Mouse (Mus musculus) testis, adult 2 months (tissue): ENCODE measurements at regions not wholly inside any gene's neighbourhood (a gene's known extent, or its start where the extent isn't known, plus 50 kb on each side); places are given as distances from the start of the nearest gene placed in this dataset.

Experiments used
- H3K27ac ChIP-seq: fragments of 200-500 bp; 2 replicates; pipeline ENCODE4 v1.5.1; 2012; ENCODE audit warnings: low read depth, low read length; ENCODE audit not compliant: control insufficient read depth, insufficient read depth
- H3K27me3 ChIP-seq: fragments of 200-500 bp; 2 replicates; pipeline ENCODE4 v1.6.1; 2012; ENCODE audit warnings: mild to moderate bottlenecking, low read length, moderate library complexity; ENCODE audit not compliant: control insufficient read depth, insufficient read depth
- H3K36me3 ChIP-seq: fragments of 200-500 bp; 2 replicates; pipeline ENCODE4 v1.6.1; 2012; ENCODE audit warnings: mild to moderate bottlenecking, low read length; ENCODE audit not compliant: control insufficient read depth, insufficient read depth
- H3K4me1 ChIP-seq: fragments of 200-500 bp; 2 replicates; pipeline ENCODE4 v1.6.1; 2012; ENCODE audit warnings: low read length; ENCODE audit not compliant: control insufficient read depth, insufficient read depth
- H3K4me3 ChIP-seq: fragments of 200-500 bp; 2 replicates; pipeline ENCODE4 v1.5.1; 2012; ENCODE audit warnings: low read depth, mild to moderate bottlenecking, low read length, moderate library complexity, mixed read lengths; ENCODE audit not compliant: control insufficient read depth
- CTCF ChIP-seq: fragments of 200-500 bp; IDR thresholded peaks from 2 replicates; pipeline ENCODE4 v1.5.1; 2012; ENCODE audit warnings: low read depth, mild to moderate bottlenecking, inconsistent platforms, low read length, moderate library complexity; ENCODE audit not compliant: control insufficient read depth, insufficient read depth, insufficient replicate concordance
- POLR2A ChIP-seq: fragments of 200-500 bp; IDR thresholded peaks from 2 replicates; pipeline ENCODE4 v1.6.1; 2012; ENCODE audit warnings: low read depth, mild to moderate bottlenecking, inconsistent platforms, low read length, moderate library complexity; ENCODE audit not compliant: control insufficient read depth

DNA sequence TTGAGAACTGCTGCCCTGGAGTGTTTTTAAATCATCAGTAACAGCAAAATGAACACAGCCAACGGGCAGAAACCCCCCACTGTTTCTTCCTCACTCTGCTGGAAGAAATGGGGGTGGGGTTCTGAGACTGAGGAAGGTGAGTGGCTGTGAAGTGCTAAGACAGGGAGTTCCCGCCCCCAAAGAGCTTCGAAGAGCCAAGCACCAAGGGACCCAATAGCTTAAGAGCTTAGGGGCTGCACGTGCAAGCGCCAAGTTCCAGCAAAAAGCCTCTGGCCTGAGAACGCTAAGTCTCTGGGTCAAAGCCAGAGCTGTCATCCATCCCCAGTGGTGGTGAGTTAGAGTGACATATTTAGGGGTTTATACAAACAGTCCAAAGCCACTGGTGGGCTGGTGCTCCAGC is 55.1 kb upstream of the Pcbd1 start:
- TF ChIP-seq CTCF (no peak), POLR2A (no peak)
- H3K4me1 ChIP-seq = no peaks in the 10 kb centered on the region; the same call in 1 of the 2 replicates
- no peaks in the 10 kb centered on the region for H3K36me3 ChIP-seq
- H3K27ac ChIP-seq = no peak overlapping the region
- no peaks in the 10 kb centered on the region for H3K27me3 ChIP-seq
- H3K4me3 ChIP-seq = peak overlapping the region; percentile 4

DNA sequence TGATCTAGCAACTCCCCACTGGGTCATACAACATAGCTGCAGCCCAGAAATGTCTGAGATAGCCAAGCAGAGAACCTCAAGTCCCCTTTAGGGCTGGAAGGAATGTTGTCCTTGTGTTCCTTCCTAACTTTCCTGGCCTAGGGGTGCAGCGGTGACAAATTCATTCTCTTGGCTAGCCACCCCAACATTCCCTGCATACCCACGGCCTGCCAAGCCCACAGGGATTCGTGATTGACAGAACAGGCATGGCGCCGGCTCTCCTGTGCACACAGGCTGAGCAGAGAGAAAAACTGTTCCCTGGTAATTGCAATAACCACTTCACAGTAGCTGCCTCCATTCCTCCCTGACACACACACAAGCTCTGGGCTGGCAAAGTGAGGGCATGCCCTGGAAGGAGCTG is 60.5 kb upstream of the Pcbd1 start:
- Histone ChIP-seq H3K27ac (no peak overlapping the region), H3K4me1 (no peaks in the 10 kb centered on the region; the same call in 1 of the 2 replicates), H3K4me3 (peak overlapping the region; percentile 79), H3K27me3 (no peaks in the 10 kb centered on the region), H3K36me3 (no peaks in the 10 kb centered on the region)
- TF ChIP-seq CTCF (no peak), POLR2A (no peak)

- no peaks in the 10 kb centered on the region for H3K36me3 ChIP-seq
- no peak overlapping the region for H3K4me3 ChIP-seq
- H3K27me3 ChIP-seq = no peaks in the 10 kb centered on the region
- TF ChIP-seq POLR2A (no peak), CTCF (no peak)
- H3K4me1 ChIP-seq = no peaks in the 10 kb centered on the region; the same call in 1 of the 2 replicates
- no peak overlapping the region for H3K27ac ChIP-seq
Measured at GRCm38 (mm10) chr10:61027215-61027614, 61.9 kb upstream of the Pcbd1 start.

DNA sequence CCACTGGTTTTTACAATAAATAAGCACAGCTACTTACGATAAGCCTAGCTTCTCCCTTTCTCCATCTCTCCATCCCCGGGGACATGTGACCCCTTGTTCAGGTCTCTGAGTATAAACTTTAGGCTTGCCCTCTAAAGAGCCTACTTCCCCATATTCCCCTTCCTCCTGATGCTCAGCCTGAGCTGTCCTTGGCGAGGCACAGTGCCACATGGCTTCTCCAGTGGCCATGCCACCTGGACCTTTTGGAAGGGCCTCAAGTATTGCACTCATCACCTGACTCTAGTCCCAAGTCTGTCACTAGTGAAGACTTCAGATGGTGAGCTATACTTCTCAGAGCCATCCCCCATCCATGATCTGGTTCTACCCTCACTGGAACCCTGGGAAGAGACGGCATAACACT is 64.1 kb upstream of the Pcbd1 start:
- TF ChIP-seq CTCF = no peak
- TF ChIP-seq POLR2A = no peak
- Histone ChIP-seq H3K27me3 (no peaks in the 10 kb centered on the region), H3K27ac (no peak overlapping the region), H3K4me3 (no peak overlapping the region; the same call in 1 of the 2 replicates), H3K4me1 (no peaks in the 10 kb centered on the region; the same call in 1 of the 2 replicates), H3K36me3 (no peaks in the 10 kb centered on the region)

GRCm38 (mm10) chr10:61024166-61024565 is 65.0 kb upstream of the Pcbd1 start:
- Histone ChIP-seq H3K27me3 (no peaks in the 10 kb centered on the region), H3K4me1 (no peaks in the 10 kb centered on the region), H3K4me3 (no peak overlapping the region), H3K36me3 (no peaks in the 10 kb centered on the region), H3K27ac (no peak overlapping the region)
- TF ChIP-seq CTCF = no peak
- TF ChIP-seq POLR2A = no peak

DNA sequence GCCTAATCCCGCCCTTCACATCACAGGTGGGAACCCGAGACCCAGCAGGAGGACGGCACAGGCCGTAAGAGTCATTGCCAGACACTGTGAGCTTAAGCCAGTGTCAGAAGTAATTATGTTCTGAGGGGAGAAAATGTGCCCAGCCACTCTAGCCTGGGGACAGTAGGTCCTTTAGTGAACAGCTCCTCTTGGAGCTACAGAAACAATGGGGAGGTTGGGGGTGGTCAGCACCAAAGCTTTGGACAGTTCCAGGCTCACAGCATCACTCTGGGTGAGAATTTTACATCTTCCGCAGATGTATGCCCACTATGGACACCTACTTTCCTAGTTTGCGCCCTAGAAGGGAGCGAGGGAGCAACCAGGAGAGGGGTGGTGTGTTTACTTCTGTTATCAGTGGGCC is 65.7 kb upstream of the Pcbd1 start:
- TF ChIP-seq CTCF = no peak
- no peak for TF ChIP-seq POLR2A
- Histone ChIP-seq H3K27ac (no peak overlapping the region), H3K4me3 (no peak overlapping the region), H3K36me3 (no peaks in the 10 kb centered on the region), H3K27me3 (no peaks in the 10 kb centered on the region), H3K4me1 (no peaks in the 10 kb centered on the region)

DNA sequence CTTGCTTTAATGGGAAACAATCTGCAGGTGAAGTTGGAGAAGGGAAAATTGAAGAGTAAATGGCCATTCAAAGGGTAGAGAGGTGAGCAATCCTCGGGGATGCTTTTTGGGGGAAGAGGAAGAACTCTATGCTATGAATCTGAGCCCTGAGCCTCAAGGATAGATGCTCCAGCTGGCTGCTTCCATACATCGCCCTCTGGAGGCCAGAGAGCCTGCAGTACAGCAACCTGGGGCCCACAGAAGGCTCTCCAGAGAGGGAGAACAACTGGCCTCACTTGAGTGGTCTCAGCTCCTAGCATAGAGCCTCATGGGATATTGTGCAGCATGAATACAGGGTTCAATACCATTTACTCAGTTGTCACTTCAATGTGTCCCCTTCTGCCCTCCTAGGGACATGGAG is 69.6 kb upstream of the Pcbd1 start:
- Histone ChIP-seq H3K27me3 (no peaks in the 10 kb centered on the region), H3K4me3 (no peak overlapping the region), H3K27ac (no peak overlapping the region), H3K36me3 (no peaks in the 10 kb centered on the region), H3K4me1 (peaks cover 2% of the 10 kb centered on the region; the same call in 1 of the 2 replicates)
- no peak for TF ChIP-seq POLR2A

GRCm38 (mm10) chr10:61012199-61012695 is 76.9 kb upstream of the Pcbd1 start:
- Histone ChIP-seq H3K4me1 (peaks cover 6% of the 10 kb centered on the region), H3K4me3 (no peak overlapping the region), H3K27me3 (no peaks in the 10 kb centered on the region), H3K36me3 (no peaks in the 10 kb centered on the region), H3K27ac (no peak overlapping the region)
- TF ChIP-seq CTCF = no peak
- no peak for TF ChIP-seq POLR2A
